Mouse (Mus musculus): ENCODE measurements around the gene Irak2. TPM values are rescaled to one million over a fixed set of nuclear protein-coding genes. Genes with fewer than 3 reads are reported as not detected.

Gene Irak2
- polyA plus RNA-seq (2015; fragmentation: Nextera tagmentation; extraction: Ambion mirVana), result 24.0 and 24.1 TPM in 2 replicates

GRCm38 (mm10) chr6:113638302-113639040, at the start of gene Irak2:
Gene Irak2 (plus strand): TSS chr6:113638467.

GRCm38 (mm10) chr6:113600543-113601139, 37.6 kb upstream of the Irak2 start, which contains the start of gene Fancd2os:
Gene Fancd2os (minus strand): TSS chr6:113600715.

GRCm38 (mm10) chr6:113604432-113605223, 33.6 kb upstream of the Irak2 start, which contains the start of gene Brk1:
Gene Brk1 (plus strand): TSS chr6:113604772.

GRCm38 (mm10) chr6:113623941-113624751, 14.1 kb upstream of the Irak2 start, which contains the start of gene Vhl:
Gene Vhl (plus strand): TSS chr6:113623959.

GRCm38 (mm10) chr6:113696582-113697221, 58.4 kb downstream of the Irak2 start, which contains the start of gene Tatdn2:
Gene Tatdn2 (plus strand): TSS chr6:113697050.

GRCm38 (mm10) chr6:113719878-113720277, 81.6 kb downstream of the Irak2 start, which contains the start of gene Ghrl:
Gene Ghrl (minus strand): TSS chr6:113719880.

GRCm38 (mm10) chr6:113740236-113741217, 102.3 kb downstream of the Irak2 start, which contains the start of gene Sec13:
Gene Sec13 (minus strand): TSS chr6:113740743.

Small RNAs within 50 kb of the gene (microRNA-seq; reads per million reads assigned to microRNA genes)
- not detected for gene Mir7042

Other genes with a start within 250 kb of the Irak2 start
- 1.0 and 1.2 TPM in 2 replicates for gene Ttll3, start 249.2 kb upstream of the Irak2 start, polyA plus RNA-seq (2015; fragmentation: Nextera tagmentation; extraction: Ambion mirVana)
- gene Rpusd3, start 219.1 kb upstream of the Irak2 start, polyA plus RNA-seq (2015; fragmentation: Nextera tagmentation; extraction: Ambion mirVana), result 11.4 and 16.5 TPM in 2 replicates
- gene Cidec, start 202.7 kb upstream of the Irak2 start, polyA plus RNA-seq (2015; fragmentation: Nextera tagmentation; extraction: Ambion mirVana), result not detected in 2 replicates
- 79.2 and 82.8 TPM in 2 replicates for gene Jagn1, start 195.9 kb upstream of the Irak2 start, polyA plus RNA-seq (2015; fragmentation: Nextera tagmentation; extraction: Ambion mirVana)
- 54.7 and 60.4 TPM in 2 replicates for gene Il17re, start 180.0 kb upstream of the Irak2 start, polyA plus RNA-seq (2015; fragmentation: Nextera tagmentation; extraction: Ambion mirVana)
- gene Il17rc, start 167.0 kb upstream of the Irak2 start, polyA plus RNA-seq (2015; fragmentation: Nextera tagmentation; extraction: Ambion mirVana), result 28.2 and 32.1 TPM in 2 replicates
- gene Creld1, start 155.2 kb upstream of the Irak2 start, polyA plus RNA-seq (2015; fragmentation: Nextera tagmentation; extraction: Ambion mirVana), result 33.3 and 33.8 TPM in 2 replicates
- gene Prrt3, start 136.5 kb upstream of the Irak2 start, polyA plus RNA-seq (2015; fragmentation: Nextera tagmentation; extraction: Ambion mirVana), result 0.72 and 0.77 TPM in 2 replicates
- 91.2 and 104 TPM in 2 replicates for gene Emc3, start 106.8 kb upstream of the Irak2 start, polyA plus RNA-seq (2015; fragmentation: Nextera tagmentation; extraction: Ambion mirVana)
- gene Fancd2, start 106.8 kb upstream of the Irak2 start, polyA plus RNA-seq (2015; fragmentation: Nextera tagmentation; extraction: Ambion mirVana), result 2.5 and 3.2 TPM in 2 replicates
- not detected in 2 replicates for gene Fancd2os, start 37.8 kb upstream of the Irak2 start, polyA plus RNA-seq (2015; fragmentation: Nextera tagmentation; extraction: Ambion mirVana)
- gene Brk1, start 33.7 kb upstream of the Irak2 start, polyA plus RNA-seq (2015; fragmentation: Nextera tagmentation; extraction: Ambion mirVana), result 189 and 195 TPM in 2 replicates
- gene Vhl, start 14.5 kb upstream of the Irak2 start, polyA plus RNA-seq (2015; fragmentation: Nextera tagmentation; extraction: Ambion mirVana), result 24.3 and 25.1 TPM in 2 replicates
- 0.95 and 0.97 TPM in 2 replicates for gene Tatdn2, start 58.6 kb downstream of the Irak2 start, polyA plus RNA-seq (2015; fragmentation: Nextera tagmentation; extraction: Ambion mirVana)
- gene Ghrl, start 81.4 kb downstream of the Irak2 start, polyA plus RNA-seq (2015; fragmentation: Nextera tagmentation; extraction: Ambion mirVana), result 0.50 TPM in 1 of 2 replicates, not detected in the other
- gene Sec13, start 102.3 kb downstream of the Irak2 start, polyA plus RNA-seq (2015; fragmentation: Nextera tagmentation; extraction: Ambion mirVana), result 202 TPM in 2 replicates

All from urinary bladder, postnatal 0 days (tissue).